Mouse (Mus musculus): ENCODE measurements around the gene Ankmy1.

- TF ChIP-seq TCF12 (IDR thresholded peaks at IDR 0.05; ENCODE audit: low read depth, low read length) (peak; percentile 50; the same call in 1 of the 2 replicates), MYC (IDR thresholded peaks at IDR 0.05; ENCODE audit: low read depth, low read length) (no peak), CTCF (conservative IDR thresholded peaks at IDR 0.05 in 1 of 2, IDR thresholded peaks at IDR 0.05 in 1 of 2; ENCODE audit: low read depth in 2 of 2, low read length in 2 of 2) (peak in 1 of 2 experiments; percentile 65; a peak in 2 of 4 replicates), KAT2A (IDR thresholded peaks at IDR 0.05; ENCODE audit: insufficient replicate concordance, low read length) (no peak), USF2 (conservative IDR thresholded peaks at IDR 0.05; ENCODE audit: low read depth, low read length) (no peak), ETS1 (conservative IDR thresholded peaks at IDR 0.05; ENCODE audit: low read depth, low read length) (no peak), ZMIZ1 (IDR thresholded peaks at IDR 0.05; ENCODE audit: low read depth, low read length) (no peak), CHD1 (IDR thresholded peaks at IDR 0.05; ENCODE audit: low read depth, low read length) (no peak)
Observed at GRCm38 (mm10) chr1:92910239-92910885, 7.7 kb upstream of the Ankmy1 start, which contains the start of gene Rnpepl1.
